31 mouse cellular contexts compared by ENCODE assay signal in genomic region chr2:60326948-60327347, GRCm38 (mm10). TPM values are rescaled to one million over a fixed set of nuclear protein-coding genes. Genes with fewer than 3 reads are reported as not detected.
"Had no signal": no experiment of that assay in that cellular context is flagged by ENCODE, and none has a peak within 500 bp of the region (broad histone marks: within the 10 kb centered on the region; RNA-seq: fewer than 3 reads in every experiment).

No protein-coding gene starts in this region.

- DNase-seq: left cerebral cortex, postnatal 4 days; liver; liver, embryonic 13.5 days; liver, postnatal 0 days; lung, adult 18-20 months; lung, adult 2 months; lung, embryonic 14.5 days; lung, postnatal 10 days; lung, postnatal 14 days; lung, postnatal 36 days; lung, postnatal 4 days; midbrain, embryonic 14.5 days had no signal

- H3K4me3 ChIP-seq: left cerebral cortex, adult 2 months; limb, embryonic 10.5 days; limb, embryonic 12.5 days; limb, embryonic 13.5 days; limb, embryonic 15.5 days; liver, embryonic 12.5 days; liver, embryonic 13.5 days; liver, embryonic 15.5 days; lung, embryonic 15.5 days; megakaryocyte, embryonic 14.5 days; midbrain, embryonic 10.5 days; midbrain, embryonic 12.5 days; midbrain, embryonic 13.5 days; midbrain, embryonic 15.5 days; myocyte had no signal

- H3K27me3 ChIP-seq: limb, embryonic 12.5 days; limb, embryonic 13.5 days; limb, embryonic 15.5 days; liver, embryonic 12.5 days; liver, embryonic 13.5 days; liver, embryonic 15.5 days; lung, embryonic 15.5 days; megakaryocyte, embryonic 14.5 days; midbrain, embryonic 12.5 days; midbrain, embryonic 13.5 days; midbrain, embryonic 15.5 days had no signal

- H3K36me3 ChIP-seq: limb, embryonic 12.5 days; limb, embryonic 13.5 days; limb, embryonic 15.5 days; liver, embryonic 12.5 days; liver, embryonic 13.5 days; liver, embryonic 15.5 days; lung, embryonic 15.5 days; midbrain, embryonic 10.5 days; midbrain, embryonic 12.5 days; midbrain, embryonic 13.5 days; midbrain, embryonic 15.5 days had no signal

- H3K4me1 ChIP-seq: limb, embryonic 10.5 days; limb, embryonic 13.5 days; limb, embryonic 15.5 days; liver, embryonic 12.5 days; liver, embryonic 13.5 days; liver, embryonic 15.5 days; lung, embryonic 15.5 days; megakaryocyte, embryonic 14.5 days; midbrain, embryonic 10.5 days; midbrain, embryonic 12.5 days; midbrain, embryonic 13.5 days; midbrain, embryonic 15.5 days had no signal

- H3K27ac ChIP-seq: left cerebral cortex, adult 2 months; limb, embryonic 10.5 days; limb, embryonic 12.5 days; limb, embryonic 13.5 days; limb, embryonic 15.5 days; liver, embryonic 12.5 days; liver, embryonic 13.5 days; liver, embryonic 14.5 days; liver, embryonic 15.5 days; lung, embryonic 15.5 days; macrophage; midbrain, embryonic 10.5 days; midbrain, embryonic 12.5 days; midbrain, embryonic 13.5 days; midbrain, embryonic 15.5 days had no signal

- H3K4me2 ChIP-seq: limb, embryonic 12.5 days; limb, embryonic 13.5 days; limb, embryonic 15.5 days; liver, embryonic 11.5 days; liver, embryonic 12.5 days; liver, embryonic 13.5 days; liver, embryonic 15.5 days; lung, embryonic 14.5 days; lung, embryonic 15.5 days; midbrain, embryonic 11.5 days; midbrain, embryonic 12.5 days; midbrain, embryonic 13.5 days; midbrain, embryonic 15.5 days had no signal

- H3K9ac ChIP-seq: limb, embryonic 12.5 days; limb, embryonic 13.5 days; limb, embryonic 15.5 days; liver, embryonic 12.5 days; liver, embryonic 13.5 days; liver, embryonic 14.5 days; liver, embryonic 15.5 days; liver, postnatal 0 days; lung, embryonic 14.5 days; lung, embryonic 15.5 days; midbrain, embryonic 12.5 days; midbrain, embryonic 13.5 days; midbrain, embryonic 15.5 days had no signal

- H3K9me3 ChIP-seq: limb, embryonic 10.5 days; limb, embryonic 12.5 days; limb, embryonic 13.5 days; limb, embryonic 15.5 days; liver, embryonic 12.5 days; liver, embryonic 13.5 days; liver, embryonic 15.5 days; lung, embryonic 15.5 days; megakaryocyte, embryonic 14.5 days; midbrain, embryonic 10.5 days; midbrain, embryonic 12.5 days; midbrain, embryonic 13.5 days; midbrain, embryonic 15.5 days had no signal

RNA-seq across cellular contexts. Expression of gene Cd302, which starts 42.7 kb away (rescaled TPM):
- total RNA-seq: megakaryocyte-erythroid progenitor cell, adult 5-6 weeks had no signal
